In the genomic region with DNA sequence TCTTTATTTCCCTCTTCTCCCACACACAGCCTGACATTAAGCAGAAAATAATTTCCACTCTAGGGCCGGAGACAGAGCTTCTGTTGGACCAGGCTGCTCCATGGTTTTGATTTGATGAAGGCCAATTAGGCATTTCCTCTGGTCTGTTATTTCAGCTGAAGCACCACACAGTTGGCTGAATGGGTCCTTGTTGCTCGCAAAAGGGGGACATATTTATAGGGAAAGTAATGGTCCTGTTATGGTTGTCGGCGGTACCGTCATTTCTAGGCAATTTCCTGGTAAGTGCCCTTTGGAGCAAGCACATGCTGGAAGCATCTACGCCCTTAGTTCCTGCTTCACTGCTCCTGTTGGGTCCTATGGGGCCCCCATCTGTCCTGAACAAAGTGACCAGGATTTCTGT, we compare ENCODE assay signal across 25 mouse cellular contexts. TPM values are rescaled to one million over a fixed set of nuclear protein-coding genes. Genes with fewer than 3 reads are reported as not detected.
A peak's percentile ranks its signal among the peaks of the same experiment; 100 is the strongest.
DNase-seq lines count a peak whose midpoint lies in the region; ATAC-seq and TF ChIP-seq lines count a peak whose summit lies in the region.
"Had no signal": no experiment of that assay in that cellular context is flagged by ENCODE, and none has a peak within 500 bp of the region (broad histone marks: within the 10 kb centered on the region; RNA-seq: fewer than 3 reads in every experiment).

No protein-coding gene starts in this region.

- no peak overlapping the region for H3K4me3 ChIP-seq in heart, adult 2 months
- no peak overlapping the region for H3K4me3 ChIP-seq in heart, embryonic 11.5 days (ENCODE audit: low read depth, low read length)
- H3K4me3 ChIP-seq in embryonic facial prominence, embryonic 10.5 days: no peak overlapping the region
- H3K4me3 ChIP-seq in embryonic facial prominence, embryonic 15.5 days (replicated peaks): no peak overlapping the region
- H3K4me3 ChIP-seq in limb, embryonic 14.5 days (replicated peaks; ENCODE audit: low read length): no peak overlapping the region
- H3K4me3 ChIP-seq in intestine, postnatal 0 days (ENCODE audit: low read depth, low read length): no peak overlapping the region
- H3K4me3 ChIP-seq: erythroblast, embryonic 14.5 days; hindbrain, embryonic 15.5 days; intestine, embryonic 15.5 days; liver, embryonic 12.5 days had no signal

- H3K9ac ChIP-seq in heart, adult 2 months (ENCODE audit: low read depth, low read length): no peak overlapping the region
- no peak overlapping the region for H3K9ac ChIP-seq in heart, embryonic 11.5 days (ENCODE audit: low read depth, low read length)
- no peak overlapping the region for H3K9ac ChIP-seq in embryonic facial prominence, embryonic 15.5 days
- no peak overlapping the region for H3K9ac ChIP-seq in limb, embryonic 14.5 days (ENCODE audit: low read depth, low read length, severe bottlenecking)
- H3K9ac ChIP-seq in intestine, postnatal 0 days (ENCODE audit: low read depth, low read length): no peak overlapping the region
- H3K9ac ChIP-seq: forebrain, postnatal 0 days; hindbrain, embryonic 15.5 days; intestine, embryonic 15.5 days; liver, embryonic 12.5 days had no signal

- no peak overlapping the region for H3K4me2 ChIP-seq in heart, embryonic 11.5 days
- H3K4me2 ChIP-seq in embryonic facial prominence, embryonic 15.5 days (replicated peaks): no peak overlapping the region
- no peak overlapping the region for H3K4me2 ChIP-seq in limb, embryonic 14.5 days (replicated peaks; ENCODE audit: low read depth, low read length, severe bottlenecking)
- no peak overlapping the region for H3K4me2 ChIP-seq in intestine, postnatal 0 days (replicated peaks; ENCODE audit: low read depth)
- H3K4me2 ChIP-seq: hindbrain, embryonic 15.5 days; intestine, embryonic 15.5 days; liver, embryonic 12.5 days had no signal

- intact Hi-C loops in heart, adult 2 months (cut with DNase I): no loop called here

- peaks cover 4% of the 10 kb centered on the region; the same call in 1 of the 2 replicates for H3K4me1 ChIP-seq in heart, adult 2 months (ENCODE audit: control insufficient read depth, insufficient read depth, low read length)
- no peaks in the 10 kb centered on the region; the same call in 1 of the 2 replicates for H3K4me1 ChIP-seq in heart, embryonic 11.5 days (ENCODE audit: control insufficient read depth, insufficient read depth, low read length)
- peaks cover 44% of the 10 kb centered on the region for H3K4me1 ChIP-seq in embryonic facial prominence, embryonic 10.5 days
- peaks cover 9% of the 10 kb centered on the region; the same call in 1 of the 2 replicates for H3K4me1 ChIP-seq in embryonic facial prominence, embryonic 15.5 days
- H3K4me1 ChIP-seq in limb, embryonic 14.5 days (ENCODE audit: control insufficient read depth, insufficient read depth, low read length): peaks cover 22% of the 10 kb centered on the region; the same call in 1 of the 2 replicates
- no peaks in the 10 kb centered on the region for H3K4me1 ChIP-seq in intestine, postnatal 0 days (replicated peaks; ENCODE audit: control insufficient read depth, insufficient read depth, low read length)

- no peak for TF ChIP-seq CTCF in heart, adult 2 months (IDR thresholded peaks at IDR 0.05)
- no peak for TF ChIP-seq CTCF in intestine, postnatal 0 days (IDR thresholded peaks at IDR 0.05; ENCODE audit: low read depth)

- H3K27ac ChIP-seq in heart, adult 2 months: peak overlapping the region; percentile 23
- no peak overlapping the region for H3K27ac ChIP-seq in heart, embryonic 11.5 days (ENCODE audit: low read depth, low read length)
- H3K27ac ChIP-seq in embryonic facial prominence, embryonic 10.5 days (replicated peaks): peak overlapping the region; percentile 80
- 0 out of 2 replicates have a peak overlapping the region, but pooled peaks have one; percentile 14 for H3K27ac ChIP-seq in embryonic facial prominence, embryonic 15.5 days (replicated peaks)
- H3K27ac ChIP-seq in limb, embryonic 14.5 days (replicated peaks; ENCODE audit: low read depth, low read length): peak overlapping the region; percentile 62; the same call in 1 of the 2 replicates
- no peak overlapping the region for H3K27ac ChIP-seq in intestine, postnatal 0 days (ENCODE audit: low read depth, low read length)
- H3K27ac ChIP-seq: hindbrain, embryonic 15.5 days; intestine, embryonic 15.5 days; liver, embryonic 12.5 days had no signal

- ATAC-seq in heart, embryonic 11.5 days (replicated peaks; ENCODE audit: insufficient number of reproducible peaks, low FRiP score, low TSS enrichment): no peak
- ATAC-seq in embryonic facial prominence, embryonic 15.5 days (ENCODE audit: insufficient number of reproducible peaks, low FRiP score, low TSS enrichment, low read depth): no peak
- ATAC-seq in limb, embryonic 14.5 days (ENCODE audit: low FRiP score, low read depth): peak; percentile 27; the same call in 1 of the 2 replicates
- no peak for ATAC-seq in intestine, postnatal 0 days
- ATAC-seq: forebrain, postnatal 0 days; intestine, embryonic 15.5 days; liver, embryonic 12.5 days had no signal

- 49% methylated on average over 6 of the region's 6 CpGs for WGBS in heart, adult 2 months
- 61% methylated on average over 6 of the region's 6 CpGs for WGBS in heart, embryonic 11.5 days (ENCODE audit: insufficient replicate concordance)
- 38% methylated on average over 6 of the region's 6 CpGs for WGBS in embryonic facial prominence, embryonic 10.5 days
- WGBS in embryonic facial prominence, embryonic 15.5 days: 22% methylated on average over 6 of the region's 6 CpGs
- WGBS in limb, embryonic 14.5 days: 12% methylated on average over 6 of the region's 6 CpGs
- WGBS in intestine, postnatal 0 days: 62% methylated on average over 6 of the region's 6 CpGs

- H3K27me3 ChIP-seq in heart, adult 2 months (ENCODE audit: control insufficient read depth, insufficient read depth, low read length): no peaks in the 10 kb centered on the region
- no peaks in the 10 kb centered on the region for H3K27me3 ChIP-seq in heart, embryonic 11.5 days (ENCODE audit: control insufficient read depth, insufficient read depth, low read length)
- H3K27me3 ChIP-seq in embryonic facial prominence, embryonic 10.5 days (replicated peaks; ENCODE audit: low read depth, poor library complexity, severe bottlenecking): peaks cover 5% of the 10 kb centered on the region; the same call in 1 of the 2 replicates
- peaks cover 11% of the 10 kb centered on the region; the same call in 1 of the 2 replicates for H3K27me3 ChIP-seq in embryonic facial prominence, embryonic 15.5 days
- H3K27me3 ChIP-seq in limb, embryonic 14.5 days (ENCODE audit: control insufficient read depth, insufficient read depth, low read length): no peaks in the 10 kb centered on the region
- H3K27me3 ChIP-seq in intestine, postnatal 0 days (replicated peaks; ENCODE audit: control insufficient read depth, insufficient read depth, low read length): 0 out of 2 replicates have a peak, but pooled peaks cover 3% of the 10 kb centered on the region
- H3K27me3 ChIP-seq: hindbrain, embryonic 15.5 days had no signal

- no peak for DNase-seq in heart, adult 2 months
- peak; percentile 55 for DNase-seq in embryonic facial prominence, embryonic 10.5 days (ENCODE audit: low spot score)
- peak; percentile 49 for DNase-seq in limb, embryonic 14.5 days (ENCODE audit: low spot score)
- no peak for DNase-seq in gastrocnemius, postnatal 4 days (ENCODE audit: low spot score in 2 of 2)
- DNase-seq: cerebellum, adult 8-10 months; forebrain, postnatal 0 days; heart, postnatal 14 days; lung, adult 2 months; lung, postnatal 36 days; thymus, postnatal 14 days had no signal

- no peaks in the 10 kb centered on the region for H3K36me3 ChIP-seq in heart, adult 2 months (ENCODE audit: control insufficient read depth, insufficient read depth, low read length)
- H3K36me3 ChIP-seq in heart, embryonic 11.5 days (ENCODE audit: control insufficient read depth, insufficient read depth, low read length): no peaks in the 10 kb centered on the region
- no peaks in the 10 kb centered on the region for H3K36me3 ChIP-seq in embryonic facial prominence, embryonic 10.5 days (replicated peaks)
- H3K36me3 ChIP-seq in embryonic facial prominence, embryonic 15.5 days: no peaks in the 10 kb centered on the region
- H3K36me3 ChIP-seq in limb, embryonic 14.5 days (ENCODE audit: control insufficient read depth, insufficient read depth, low read length): no peaks in the 10 kb centered on the region
- no peaks in the 10 kb centered on the region for H3K36me3 ChIP-seq in intestine, postnatal 0 days (ENCODE audit: control insufficient read depth, insufficient read depth)
- H3K36me3 ChIP-seq: hindbrain, embryonic 15.5 days; intestine, embryonic 15.5 days; liver, embryonic 12.5 days had no signal

- H3K9me3 ChIP-seq in heart, embryonic 11.5 days (replicated peaks; ENCODE audit: control insufficient read depth, low read length): no peaks in the 10 kb centered on the region; the same call in 1 of the 2 replicates
- H3K9me3 ChIP-seq in embryonic facial prominence, embryonic 10.5 days: no peaks in the 10 kb centered on the region
- H3K9me3 ChIP-seq in embryonic facial prominence, embryonic 15.5 days (replicated peaks): no peaks in the 10 kb centered on the region
- no peaks in the 10 kb centered on the region for H3K9me3 ChIP-seq in limb, embryonic 14.5 days (ENCODE audit: control insufficient read depth, low read length)
- H3K9me3 ChIP-seq in intestine, postnatal 0 days (ENCODE audit: control insufficient read depth): no peaks in the 10 kb centered on the region
- H3K9me3 ChIP-seq: hindbrain, embryonic 15.5 days; intestine, embryonic 15.5 days; liver, embryonic 12.5 days had no signal

- H3K79me2 ChIP-seq in heart, adult 2 months (replicated peaks; ENCODE audit: control insufficient read depth, insufficient read depth, low read length): no peaks in the 10 kb centered on the region

- TF ChIP-seq POLR2A in heart, adult 2 months (IDR thresholded peaks at IDR 0.05; ENCODE audit: insufficient read depth, low read depth, low read length): no peak
- TF ChIP-seq POLR2A in limb, embryonic 14.5 days (IDR thresholded peaks at IDR 0.05; ENCODE audit: borderline replicate concordance, extremely low read depth, insufficient read depth, insufficient read length): no peak

- no peak for TF ChIP-seq EP300 in heart, adult 2 months (IDR thresholded peaks at IDR 0.05; ENCODE audit: insufficient read depth, low read depth, low read length)

RNA-seq across cellular contexts. Expression of a gene that starts 5.7 kb away (rescaled TPM):
- not detected for total RNA-seq in heart, adult 2 months (2021)
- polyA plus RNA-seq in heart, adult 2 months (2012; rRNA removed): not detected in 2 replicates
- polyA plus RNA-seq in heart, embryonic 11.5 days (2014; fragmentation: Nextera tagmentation; extraction: Ambion mirVana): not detected in 2 replicates
- polyA plus RNA-seq in embryonic facial prominence, embryonic 10.5 days (2016; fragmentation: Nextera tagmentation; extraction: Ambion mirVana): not detected in 2 replicates
- not detected in 2 replicates for polyA plus RNA-seq in embryonic facial prominence, embryonic 15.5 days (2015; fragmentation: Nextera tagmentation; extraction: Ambion mirVana)
- not detected in 2 replicates for polyA plus RNA-seq in limb, embryonic 14.5 days (2012; rRNA removed)
- polyA plus RNA-seq in limb, embryonic 14.5 days (2014; fragmentation: Nextera tagmentation; extraction: Ambion mirVana): not detected in 2 replicates
- not detected in 2 replicates for polyA plus RNA-seq in intestine, postnatal 0 days (2015; fragmentation: Nextera tagmentation; extraction: Ambion mirVana)
- not detected for total RNA-seq in gastrocnemius, postnatal 4 days (2021)
- total RNA-seq: adrenal gland, adult 18-20 months; forebrain, postnatal 0 days; gastrocnemius, adult 8-10 months; heart, postnatal 14 days; layer of hippocampus, postnatal 14 days; left cerebral cortex, postnatal 10 days; megakaryocyte-erythroid progenitor cell, adult 5-6 weeks had no signal
- polyA plus RNA-seq: C2C12; erythroblast, embryonic 14.5 days; forebrain, postnatal 0 days; hindbrain, embryonic 15.5 days; intestine, embryonic 15.5 days; kidney, embryonic 14.5 days; large intestine, adult 2 months; liver, embryonic 12.5 days; lung, adult 2 months had no signal

RNA-seq across cellular contexts. Expression of a gene that starts 8.0 kb away (rescaled TPM):
- 10 to 100 TPM; 15.3 to 20.9 TPM for total RNA-seq in heart, adult 2 months (2021)
- polyA plus RNA-seq in heart, adult 2 months (2012; rRNA removed): 3.9 and 4.1 TPM in 2 replicates
- 26.1 and 35.7 TPM in 2 replicates for polyA plus RNA-seq in heart, embryonic 11.5 days (2014; fragmentation: Nextera tagmentation; extraction: Ambion mirVana)
- 51.2 and 52.4 TPM in 2 replicates for polyA plus RNA-seq in embryonic facial prominence, embryonic 10.5 days (2016; fragmentation: Nextera tagmentation; extraction: Ambion mirVana)
- 25.9 and 29.9 TPM in 2 replicates for polyA plus RNA-seq in embryonic facial prominence, embryonic 15.5 days (2015; fragmentation: Nextera tagmentation; extraction: Ambion mirVana)
- polyA plus RNA-seq in limb, embryonic 14.5 days (2012; rRNA removed): 11.2 and 12.0 TPM in 2 replicates
- 29.5 and 39.1 TPM in 2 replicates for polyA plus RNA-seq in limb, embryonic 14.5 days (2014; fragmentation: Nextera tagmentation; extraction: Ambion mirVana)
- 9.8 and 10.6 TPM in 2 replicates for polyA plus RNA-seq in intestine, postnatal 0 days (2015; fragmentation: Nextera tagmentation; extraction: Ambion mirVana)
- 10 to 100 TPM; 19.5 to 21.1 TPM for total RNA-seq in gastrocnemius, postnatal 4 days (2021)
- total RNA-seq: megakaryocyte-erythroid progenitor cell, adult 5-6 weeks had no signal

Comparison
In these comparisons a context has a peak if more than half of its experiments do, and no peak if none do; other contexts are left out.
1. H3K27ac ChIP-seq: peak in heart, adult 2 months (single experiment), embryonic facial prominence, embryonic 10.5 days (single experiment), embryonic facial prominence, embryonic 15.5 days (single experiment) and limb, embryonic 14.5 days (single experiment); none in heart, embryonic 11.5 days (single experiment) and intestine, postnatal 0 days (single experiment).
2. DNase-seq: peak in embryonic facial prominence, embryonic 10.5 days (single experiment) and limb, embryonic 14.5 days (single experiment); none in heart, adult 2 months (0 of 2) and gastrocnemius, postnatal 4 days (0 of 2).